Mouse (Mus musculus) gastrocnemius, adult 18-20 months (tissue): ENCODE data around the gene Milr1. TPM values are rescaled to one million over a fixed set of nuclear protein-coding genes. Genes with fewer than 3 reads are reported as not detected.
"Not testable (repeated sequence)": the region's sequence is repeated elsewhere in the genome, so short reads cannot be mapped to it uniquely, and the experiment has no call there.

ENCODE experiments used
- DNase-seq: peaks from one replicate; pipeline ENCODE4 v3.0.0; 2021; ENCODE audit warnings: low spot score
- microRNA-seq: library from miRNA; unstranded; fragments of <30 nt; microRNA quantifications from one replicate; pipeline ENCODE4 v1.2.0, GENCODE M21; 2021
- total RNA-seq, 2 experiments: library from RNA; stranded (reverse); gene quantifications; 2 replicates each; pipeline ENCODE4 v1.2.3; 2021

Milr1 gene
- total RNA-seq, 2 experiments from 2014 or later, result 0.34 TPM; not detected in 1

- DNase-seq, result not testable (repeated sequence)
Measured at GRCm38 (mm10) chr11:106807442-106807841, 56.4 kb downstream of the Milr1 start.

DNA sequence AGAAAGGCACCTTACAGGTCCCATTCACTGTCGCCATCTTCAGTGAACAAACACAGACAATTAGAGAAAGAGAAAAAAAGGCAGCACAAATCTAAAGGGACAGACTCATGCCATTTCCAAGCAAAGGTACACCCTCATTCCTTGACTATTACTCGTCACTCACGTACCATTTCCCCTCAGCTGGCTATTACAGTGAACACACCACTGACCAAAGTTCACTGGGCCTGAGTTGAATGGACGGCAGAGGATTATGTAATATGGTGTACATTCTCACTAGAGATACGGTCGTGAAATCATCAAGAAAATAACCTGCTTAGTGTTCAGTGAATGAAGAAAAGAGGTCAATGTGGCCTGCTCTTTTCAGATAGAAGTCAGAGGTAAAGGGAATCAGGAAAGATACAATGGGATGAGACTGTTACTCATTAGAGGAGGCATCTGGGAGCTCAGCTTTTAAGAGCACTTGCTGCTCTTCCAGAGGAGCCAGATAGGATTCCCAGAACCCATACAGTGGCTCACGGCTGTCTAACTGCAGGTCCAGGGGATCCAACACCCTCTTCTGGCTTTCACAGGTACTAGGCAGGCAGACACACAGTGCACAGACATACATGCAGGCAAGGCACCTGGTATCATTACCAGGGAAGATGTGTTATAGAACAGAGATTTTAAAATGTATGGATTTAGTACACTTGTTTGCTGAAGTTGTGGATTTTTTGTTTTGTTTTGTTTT, 61.5 kb downstream of the Milr1 start:
- DNase-seq, result no peak

DNA sequence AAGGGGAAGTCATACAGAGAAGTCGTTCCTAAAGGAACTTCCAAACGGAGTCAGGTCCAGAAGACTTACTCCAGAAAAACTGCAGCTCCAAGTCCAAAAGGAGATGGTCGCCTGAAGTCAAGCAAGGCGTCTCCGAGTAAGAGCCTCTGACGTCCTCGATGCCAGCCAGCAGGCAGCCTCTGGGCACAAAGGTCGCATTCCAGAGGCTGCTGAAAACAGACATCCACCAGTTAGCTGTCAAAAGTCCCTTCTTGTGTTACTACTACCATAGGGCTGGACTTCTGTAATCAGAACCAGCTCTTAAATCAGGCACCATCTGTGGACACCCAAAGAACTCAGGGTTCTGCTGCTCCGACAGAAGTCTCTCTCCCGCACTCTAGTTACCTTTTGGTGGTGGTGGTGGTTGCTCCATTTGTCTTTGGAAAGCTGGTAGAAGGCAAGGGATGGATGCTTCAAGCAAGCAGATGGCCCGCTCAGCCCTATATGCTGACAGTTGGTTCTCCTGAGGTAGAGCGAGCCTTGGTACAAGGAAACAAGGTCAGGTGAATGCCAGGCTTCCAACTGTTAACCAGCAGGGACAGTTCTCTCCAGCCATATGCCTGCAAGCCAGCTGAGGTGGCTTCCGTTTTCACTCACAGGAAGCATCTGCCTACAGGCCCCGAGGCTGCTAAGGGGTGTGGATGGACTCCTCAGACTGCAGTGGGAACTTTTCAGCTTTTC, 63.7 kb downstream of the Milr1 start:
- no peak for DNase-seq

DNA sequence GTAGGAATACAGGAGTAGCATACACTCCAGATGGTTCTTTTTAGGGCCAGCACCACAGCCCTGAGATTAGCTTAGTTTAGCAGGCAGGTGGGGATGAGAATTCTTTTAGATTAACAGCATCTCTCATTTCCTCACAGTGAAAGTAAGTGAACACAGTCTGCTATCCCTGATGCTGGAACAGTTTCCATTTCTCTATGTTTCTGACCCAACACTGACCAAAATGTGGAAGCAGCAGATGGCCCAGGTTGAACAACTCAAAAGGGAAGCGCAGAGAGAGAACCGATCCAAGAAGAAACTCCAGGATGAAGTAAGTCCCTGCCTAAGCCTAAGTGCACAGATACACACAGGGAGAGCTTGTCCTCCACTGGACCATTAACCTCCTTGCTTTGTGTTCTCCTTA, 64.3 kb downstream of the Milr1 start:
- no peak for DNase-seq

DNA sequence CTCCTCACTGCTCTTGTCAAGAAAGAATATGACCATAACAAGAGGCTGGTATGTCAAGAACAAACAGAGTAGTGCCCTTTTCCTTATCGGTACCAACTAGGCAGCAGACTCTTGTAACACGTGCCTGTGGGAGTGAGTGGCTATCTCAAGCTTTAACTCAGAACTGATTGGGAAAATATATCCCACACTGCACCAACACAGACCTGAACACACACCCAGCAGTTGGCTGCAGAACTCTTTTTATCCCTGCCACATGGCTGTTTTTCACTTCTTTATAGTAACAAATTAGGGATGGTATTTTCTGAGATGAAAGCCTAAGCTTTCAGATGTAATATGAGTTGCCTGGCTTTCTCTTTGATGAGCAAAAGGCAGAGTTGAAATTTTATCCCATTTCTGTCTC, 64.7 kb downstream of the Milr1 start:
- DNase-seq, result no peak

DNA sequence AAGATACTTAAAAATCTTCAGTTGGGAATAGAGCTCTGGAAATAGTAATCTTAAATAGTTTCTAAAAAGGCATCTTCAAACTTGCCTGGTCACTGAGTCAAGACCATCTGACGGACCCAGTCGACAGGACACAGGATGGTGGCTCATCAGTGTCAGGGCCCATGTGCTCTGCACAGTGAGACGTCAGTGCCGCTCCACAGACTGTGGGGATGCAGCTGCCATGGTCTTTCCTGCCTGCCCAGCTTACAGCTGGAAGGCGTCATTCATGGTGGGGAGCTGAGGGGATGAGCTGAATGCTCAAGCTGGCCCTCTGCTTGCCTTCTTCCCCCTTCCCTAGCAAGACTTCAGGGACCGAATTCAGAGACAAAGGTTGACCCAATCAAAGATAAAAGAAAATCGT, 65.3 kb downstream of the Milr1 start:
- DNase-seq, result no peak

- no peak for DNase-seq
Measured at GRCm38 (mm10) chr11:106817156-106817555, 66.1 kb downstream of the Milr1 start.

DNA sequence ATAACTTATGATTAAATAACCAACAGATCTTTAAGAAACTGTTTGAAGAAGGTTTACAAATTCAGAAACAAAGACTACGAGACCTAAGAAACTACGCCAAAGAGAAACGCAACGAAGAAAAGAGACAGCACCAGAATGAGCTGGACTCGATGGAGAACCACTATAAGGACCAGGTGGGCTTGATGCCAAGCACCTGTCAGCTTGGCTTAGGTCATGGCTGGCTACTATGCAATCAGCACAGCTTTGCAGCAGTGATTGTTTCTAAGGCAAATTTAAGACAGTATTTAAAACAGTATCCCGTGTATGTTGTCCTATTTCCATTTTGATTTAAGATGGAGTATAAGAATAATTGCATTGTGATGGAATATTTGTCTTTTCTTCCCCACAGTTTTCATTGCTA, 66.8 kb downstream of the Milr1 start:
- DNase-seq, result peak; percentile 30

GRCm38 (mm10) chr11:106818341-106818740, 67.3 kb downstream of the Milr1 start:
- no peak for DNase-seq

Small RNAs within 50 kb of the gene (microRNA-seq; reads per million reads assigned to microRNA genes)
- not detected for gene Gm25994
- gene Mir3064, result 8.9 reads per million, percentile 21 among the genes with 10 or more reads in this experiment

Other genes starting within 250 kb of the Milr1 start
- gene Tex2, start 137.8 kb upstream of the Milr1 start, total RNA-seq, result 10 to 100 TPM; 64.8 to 69.4 TPM
- gene Pecam1, start 598 bp upstream of the Milr1 start, total RNA-seq, result 10 to 100 TPM; 27.3 to 35.3 TPM
- gene Polg2, start 28.3 kb downstream of the Milr1 start, total RNA-seq, result 1 to 10 TPM; 2.4 TPM
- 100 to 1,000 TPM; 250 to 296 TPM for gene Ddx5, start 38.0 kb downstream of the Milr1 start, total RNA-seq
- 1 to 10 TPM; 2.7 to 4.7 TPM for gene Cep95, start 38.0 kb downstream of the Milr1 start, total RNA-seq
- gene Smurf2, start 169.5 kb downstream of the Milr1 start, total RNA-seq, result 10 to 100 TPM; 24.5 to 29.5 TPM
- 10 to 100 TPM in 1 of 2 experiments, 1 to 10 TPM in 1; 9.4 to 10.3 TPM for gene Kpna2, start 248.3 kb downstream of the Milr1 start, total RNA-seq